Mouse (Mus musculus) liver, embryonic 14.5 days (tissue): ENCODE data around the gene Fbf1. TPM values are rescaled to one million over a fixed set of nuclear protein-coding genes. Genes with fewer than 3 reads are reported as not detected.

Experiments
- ATAC-seq: fragments of 200-750 bp; cut with Nextera tagmentation; 2 replicates; pipeline ENCODE4 v1.8.0; 2017; ENCODE audit warnings: moderate number of reproducible peaks, mild to moderate bottlenecking, moderate library complexity; ENCODE audit not compliant: insufficient read depth
- DNase-seq, 3 experiments: peaks; one replicate each; pipeline ENCODE4 v3.0.0-alpha.2; 2012 to 2013; ENCODE audit warnings: low read depth in 3 of 3, low spot score in 3 of 3
- H3K27ac ChIP-seq: fragments of 300-500 bp; sonication (generic); 2 replicates; pipeline ENCODE4 v1.5.1; 2014; ENCODE audit warnings: moderate library complexity, mild to moderate bottlenecking, control low read depth, inconsistent platforms
- H3K27me3 ChIP-seq: fragments of 300-500 bp; sonication (generic); 2 replicates; pipeline ENCODE4 v1.6.1; 2014; ENCODE audit warnings: mild to moderate bottlenecking, low read length, moderate library complexity; ENCODE audit not compliant: control insufficient read depth, insufficient read depth
- H3K36me3 ChIP-seq: fragments of 300-500 bp; sonication (generic); replicated peaks from 2 replicates; pipeline ENCODE4 v1.6.1; 2014; ENCODE audit warnings: low read depth; ENCODE audit not compliant: control insufficient read depth, insufficient read depth
- H3K4me1 ChIP-seq, 2 experiments: fragments of 200-500 bp in 1 of 2; fragments of 300-500 bp in 1 of 2; sonication (generic) in 1 of 2; replicated peaks; 2 replicates each; pipeline ENCODE4 v1.6.1; 2012 to 2014; ENCODE audit warnings: antibody characterized with exemption in 1 of 2, inconsistent platforms in 1 of 2, low read length in 1 of 2; ENCODE audit not compliant: control insufficient read depth in 2 of 2, insufficient read depth in 2 of 2
- H3K4me2 ChIP-seq: fragments of 300-500 bp; sonication (generic); 2 replicates; pipeline ENCODE4 v1.6.1; 2014; ENCODE audit warnings: low read depth, mild to moderate bottlenecking, control low read depth, moderate library complexity
- H3K4me3 ChIP-seq, 2 experiments: fragments of 200-500 bp in 1 of 2; fragments of 300-500 bp in 1 of 2; sonication (generic) in 1 of 2; 2 replicates each; pipeline ENCODE4 v1.5.1; 2012 to 2014; ENCODE audit warnings: low read depth in 2 of 2, low read length in 2 of 2, mild to moderate bottlenecking in 2 of 2, control low read depth in 1 of 2, inconsistent platforms in 1 of 2, moderate library complexity in 1 of 2; ENCODE audit not compliant: insufficient read depth in 1 of 2
- H3K9ac ChIP-seq: fragments of 300-500 bp; sonication (generic); replicated peaks from 2 replicates; pipeline ENCODE4 v1.6.1; 2014; ENCODE audit warnings: mild to moderate bottlenecking, control low read depth, moderate library complexity
- H3K9me3 ChIP-seq: fragments of 300-500 bp; sonication (generic); 2 replicates; pipeline ENCODE4 v1.6.1; 2016; ENCODE audit warnings: low read length, mixed read lengths; ENCODE audit not compliant: control insufficient read depth
- CTCF ChIP-seq: IDR thresholded peaks from 2 replicates; pipeline ENCODE4 v1.5.1; 2016; ENCODE audit warnings: antibody characterized with exemption, low read depth, control low read depth
- EP300 ChIP-seq: IDR thresholded peaks from 2 replicates; pipeline ENCODE4 v1.6.1; 2016; ENCODE audit warnings: antibody characterized with exemption, low read depth
- WGBS: fragments of 180-500 bp; shearing (Covaris S2); extraction: QIAGEN DNeasy Blood & Tissue Kit; methylation state at CpG from one replicate; pipeline ENCODE4 v1.1.7; 2014; ENCODE audit not compliant: insufficient replicate concordance; 5-methylcytosine and 5-hydroxymethylcytosine counted together
- polyA plus RNA-seq, 2 experiments: library from polyadenylated mRNA; depleted of rRNA in 1 of 2; stranded (reverse) in 1 of 2; unstranded in 1 of 2; fragments of >200 nt; fragmentation: Nextera tagmentation in 1 of 2; extraction: Ambion mirVana in 1 of 2; gene quantifications; 2 replicates each; pipeline versions ENCODE4 v1.2.1 to v1.2.3; 2012 to 2014

Gene Fbf1
- polyA plus RNA-seq, 2 experiments: 3.5 to 8.7 TPM

- no peak overlapping the region for H3K9ac ChIP-seq
- no peak for DNase-seq
- no peaks in the 10 kb centered on the region for H3K4me1 ChIP-seq
- H3K4me2 ChIP-seq: no peak overlapping the region
- no peak overlapping the region for H3K4me3 ChIP-seq
- 87% methylated on average over 11 of the region's 11 CpGs for WGBS
- no peaks in the 10 kb centered on the region for H3K9me3 ChIP-seq
- no peak for TF ChIP-seq EP300
- no peak for TF ChIP-seq CTCF
- no peak for ATAC-seq
- no peak overlapping the region for H3K27ac ChIP-seq
- no peaks in the 10 kb centered on the region for H3K27me3 ChIP-seq
- H3K36me3 ChIP-seq: peaks cover 3% of the 10 kb centered on the region
Observed at GRCm38 (mm10) chr11:116186360-116186759, 18.4 kb upstream of the Fbf1 start.

- TF ChIP-seq CTCF: no peak
- TF ChIP-seq EP300: no peak
- peaks cover 3% of the 10 kb centered on the region for H3K36me3 ChIP-seq
- no peak for ATAC-seq
Observed at GRCm38 (mm10) chr11:116185836-116186235, 17.9 kb upstream of the Fbf1 start.

GRCm38 (mm10) chr11:116178411-116179121 lies 10.6 kb upstream of the Fbf1 start:
- Histone ChIP-seq H3K27ac (no peak overlapping the region), H3K9me3 (no peaks in the 10 kb centered on the region), H3K9ac (no peak overlapping the region), H3K4me2 (no peak overlapping the region), H3K4me3 (no peak overlapping the region), H3K36me3 (peaks cover 8% of the 10 kb centered on the region), H3K27me3 (no peaks in the 10 kb centered on the region), H3K4me1 (no peaks in the 10 kb centered on the region)
- TF ChIP-seq EP300: no peak
- no peak for TF ChIP-seq CTCF
- no peak for DNase-seq
- WGBS: 83% methylated on average over 20 of the region's 20 CpGs
- no peak for ATAC-seq

More at GRCm38 (mm10) chr11:116185836-116186235, 17.9 kb upstream of the Fbf1 start:
- Histone ChIP-seq H3K4me3 (no peak overlapping the region), H3K9me3 (no peaks in the 10 kb centered on the region), H3K27ac (no peak overlapping the region), H3K4me1 (no peaks in the 10 kb centered on the region), H3K4me2 (no peak overlapping the region), H3K27me3 (no peaks in the 10 kb centered on the region), H3K9ac (no peak overlapping the region)
- WGBS: 71% methylated on average over 3 of the region's 3 CpGs
- DNase-seq: no peak

- ATAC-seq: no peak
- Histone ChIP-seq H3K36me3 (peaks cover 13% of the 10 kb centered on the region), H3K9me3 (no peaks in the 10 kb centered on the region), H3K4me3 (no peak overlapping the region), H3K9ac (no peak overlapping the region), H3K27me3 (no peaks in the 10 kb centered on the region), H3K4me1 (no peaks in the 10 kb centered on the region), H3K4me2 (no peak overlapping the region), H3K27ac (no peak overlapping the region)
- TF ChIP-seq CTCF: no peak
- no peak for TF ChIP-seq EP300
- DNase-seq: no peak
- WGBS: 83% methylated on average over 7 of the region's 7 CpGs
Observed at GRCm38 (mm10) chr11:116176010-116176409, 8.0 kb upstream of the Fbf1 start.

GRCm38 (mm10) chr11:116174775-116175448 lies 6.9 kb upstream of the Fbf1 start:
- Histone ChIP-seq H3K9ac (no peak overlapping the region), H3K27ac (no peak overlapping the region), H3K9me3 (no peaks in the 10 kb centered on the region), H3K36me3 (peaks cover 13% of the 10 kb centered on the region), H3K27me3 (no peaks in the 10 kb centered on the region), H3K4me1 (no peaks in the 10 kb centered on the region), H3K4me3 (no peak overlapping the region), H3K4me2 (no peak overlapping the region)
- 81% methylated on average over 22 of the region's 22 CpGs for WGBS
- TF ChIP-seq CTCF (no peak), EP300 (no peak)
- DNase-seq: no peak
- ATAC-seq: no peak
